Mouse (Mus musculus) kidney, adult 2 months (tissue): ENCODE results near the gene Pcnx2.

ENCODE experiments used
- CTCF ChIP-seq: fragments of 200-500 bp; conservative IDR thresholded peaks from 2 replicates; pipeline ENCODE4 v1.5.1; 2011; ENCODE audit warnings: low read depth, mild to moderate bottlenecking, control low read depth, low read length, moderate library complexity, mixed read lengths; ENCODE audit not compliant: insufficient read depth, insufficient read length
- POLR2A ChIP-seq: fragments of 200-500 bp; IDR thresholded peaks from one replicate; pipeline ENCODE4 v1.6.1; 2011; ENCODE audit warnings: low read depth, low read length, control low read depth

DNA sequence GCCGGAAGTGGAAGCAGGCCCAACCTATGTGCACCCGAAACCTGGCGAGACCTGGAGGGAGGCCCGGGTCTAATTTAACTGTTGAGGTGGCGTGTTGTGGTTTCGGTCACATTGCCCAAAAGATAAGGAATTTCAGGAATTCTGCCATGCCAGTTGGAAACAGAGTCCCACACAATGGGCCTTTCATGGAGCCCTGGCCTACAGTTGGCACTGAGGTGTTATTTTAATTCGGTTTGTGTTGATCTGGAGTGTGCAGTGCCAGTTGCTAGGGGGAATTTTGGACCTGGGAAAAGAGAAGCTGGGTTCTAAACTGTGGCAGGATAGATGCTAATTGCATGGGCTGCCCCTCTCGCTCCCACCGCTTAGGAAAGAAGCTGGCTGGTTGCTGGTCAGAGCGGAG, 22.2 kb upstream of the Pcnx2 start:
- TF ChIP-seq CTCF (no peak), POLR2A (no peak)
